Mouse (Mus musculus) frontal cortex, postnatal 25 days (tissue): ENCODE data around the gene Inpp4b.
"Not testable (repeated sequence)": the region's sequence is repeated elsewhere in the genome, so short reads cannot be mapped to it uniquely, and the experiment has no call there.

Experiments used
- DNase-seq, 2 experiments: peaks; one replicate each; pipeline ENCODE4 v3.0.0; 2022; ENCODE audit warnings: low spot score in 2 of 2

Inpp4b gene

GRCm38 (mm10) chr8:81992966-81993365 is 650.6 kb downstream of the Inpp4b start:
- no peak for DNase-seq

GRCm38 (mm10) chr8:81996239-81996638 is 653.9 kb downstream of the Inpp4b start:
- DNase-seq = no peak

GRCm38 (mm10) chr8:81996823-81997222 is 654.5 kb downstream of the Inpp4b start:
- peak in 1 of 2 experiments; percentile 4 for DNase-seq

GRCm38 (mm10) chr8:82004158-82004557 is 661.8 kb downstream of the Inpp4b start:
- no peak for DNase-seq

GRCm38 (mm10) chr8:82005466-82005865 is 663.1 kb downstream of the Inpp4b start:
- DNase-seq = no peak

GRCm38 (mm10) chr8:82017792-82018191 is 675.4 kb downstream of the Inpp4b start:
- no peak for DNase-seq

GRCm38 (mm10) chr8:82027401-82027800 is 685.0 kb downstream of the Inpp4b start:
- DNase-seq = no peak

GRCm38 (mm10) chr8:82028896-82029295 is 686.5 kb downstream of the Inpp4b start:
- peak in 1 of 2 experiments; percentile 6 for DNase-seq

- DNase-seq = not testable (repeated sequence)
Measured at GRCm38 (mm10) chr8:82032035-82032434, 689.7 kb downstream of the Inpp4b start.

GRCm38 (mm10) chr8:82054030-82054429 is 711.7 kb downstream of the Inpp4b start:
- no peak for DNase-seq

- DNase-seq = no peak
Measured at GRCm38 (mm10) chr8:82067619-82068018, 725.3 kb downstream of the Inpp4b start.

GRCm38 (mm10) chr8:82079267-82079666 is 736.9 kb downstream of the Inpp4b start:
- no peak for DNase-seq

- DNase-seq = not testable (repeated sequence)
Measured at GRCm38 (mm10) chr8:82086631-82087030, 744.3 kb downstream of the Inpp4b start.

- DNase-seq = no peak
Measured at GRCm38 (mm10) chr8:82090901-82091300, 748.5 kb downstream of the Inpp4b start.

GRCm38 (mm10) chr8:82093274-82093673 is 750.9 kb downstream of the Inpp4b start:
- no peak for DNase-seq

GRCm38 (mm10) chr8:82104560-82104959 is 762.2 kb downstream of the Inpp4b start:
- DNase-seq = no peak

- no peak for DNase-seq
Measured at GRCm38 (mm10) chr8:82106131-82106530, 763.8 kb downstream of the Inpp4b start.

- no peak for DNase-seq
Measured at GRCm38 (mm10) chr8:82150272-82150671, 807.9 kb downstream of the Inpp4b start.

- no peak for DNase-seq
Measured at GRCm38 (mm10) chr8:82157928-82158327, 815.6 kb downstream of the Inpp4b start.
